Mouse (Mus musculus) bone marrow, adult 2 months (tissue): ENCODE data around the gene Nav2. TPM values are rescaled to one million over a fixed set of nuclear protein-coding genes. Genes with fewer than 3 reads are reported as not detected.

ENCODE experiments used
- H3K27ac ChIP-seq: fragments of 200-500 bp; 2 replicates; pipeline ENCODE4 v1.5.1; 2012; ENCODE audit warnings: low read depth, mild to moderate bottlenecking, control low read depth, inconsistent platforms, low read length; ENCODE audit not compliant: control insufficient read depth, poor library complexity, insufficient read depth
- H3K4me1 ChIP-seq: fragments of 200-500 bp; 2 replicates; pipeline ENCODE4 v1.6.1; 2011; ENCODE audit warnings: low read length; ENCODE audit not compliant: control insufficient read depth, insufficient read depth
- H3K4me3 ChIP-seq: fragments of 200-500 bp; replicated peaks from 2 replicates; pipeline ENCODE3; 2011; ENCODE audit warnings: mild to moderate bottlenecking, low read depth, low read length, control low read depth; ENCODE audit not compliant: control insufficient read depth
- CTCF ChIP-seq: fragments of 200-500 bp; IDR thresholded peaks from 2 replicates; pipeline ENCODE4 v1.5.1; 2011; ENCODE audit warnings: low read length, control low read depth; ENCODE audit not compliant: control insufficient read depth, insufficient read depth
- POLR2A ChIP-seq: fragments of 200-500 bp; IDR thresholded peaks from 2 replicates; pipeline ENCODE4 v1.6.1; 2011; ENCODE audit warnings: low read depth, mild to moderate bottlenecking, control low read depth, low read length, borderline replicate concordance; ENCODE audit not compliant: control insufficient read depth
- WGBS: fragments of 180-500 bp; shearing (Covaris S2); methylation state at CpG from one replicate; pipeline ENCODE4 v1.1.7; 2018; 5-methylcytosine and 5-hydroxymethylcytosine counted together
- polyA plus RNA-seq: library from polyadenylated mRNA; stranded (reverse); fragments of >200 nt; gene quantifications from 2 replicates; pipeline ENCODE4 v1.2.4, GENCODE M21; 2011; ENCODE audit warnings: low replicate concordance; ENCODE audit not compliant: missing spikeins, insufficient read depth, insufficient read length

Gene Nav2
- polyA plus RNA-seq, 1 experiment = 8.5 TPM

- Histone ChIP-seq H3K4me1 (no peaks in the 10 kb centered on the region), H3K27ac (no peak overlapping the region; the same call in 1 of the 2 replicates), H3K4me3 (no peak overlapping the region)
- TF ChIP-seq POLR2A (no peak), CTCF (no peak)
- WGBS = 59% methylated on average over 16 of the region's 16 CpGs
Measured at GRCm38 (mm10) chr7:49347338-49348272, 439.1 kb downstream of the Nav2 start.

GRCm38 (mm10) chr7:49348636-49349035 lies 440.1 kb downstream of the Nav2 start:
- WGBS = 52% methylated on average over 2 of the region's 2 CpGs
- Histone ChIP-seq H3K4me3 (no peak overlapping the region), H3K27ac (no peak overlapping the region), H3K4me1 (no peaks in the 10 kb centered on the region)
- TF ChIP-seq CTCF = no peak
- TF ChIP-seq POLR2A = no peak

- Histone ChIP-seq H3K4me3 (no peak overlapping the region), H3K4me1 (no peaks in the 10 kb centered on the region; the same call in 1 of the 2 replicates), H3K27ac (no peak overlapping the region)
- TF ChIP-seq CTCF (no peak), POLR2A (no peak)
- WGBS = 62% methylated on average over 8 of the region's 8 CpGs
Measured at GRCm38 (mm10) chr7:49350321-49351007, 441.9 kb downstream of the Nav2 start.

GRCm38 (mm10) chr7:49351596-49352258 lies 443.2 kb downstream of the Nav2 start:
- Histone ChIP-seq H3K4me1 (no peaks in the 10 kb centered on the region; the same call in 1 of the 2 replicates), H3K27ac (no peak overlapping the region), H3K4me3 (no peak overlapping the region)
- TF ChIP-seq CTCF (no peak), POLR2A (no peak)
- WGBS = 71% methylated on average over 11 of the region's 11 CpGs

- Histone ChIP-seq H3K27ac (no peak overlapping the region), H3K4me1 (no peaks in the 10 kb centered on the region; the same call in 1 of the 2 replicates), H3K4me3 (no peak overlapping the region)
- TF ChIP-seq POLR2A = no peak
- TF ChIP-seq CTCF = no peak
- WGBS = 78% methylated on average over 18 of the region's 18 CpGs
Measured at GRCm38 (mm10) chr7:49357441-49358165, 449.1 kb downstream of the Nav2 start.

- no peak for TF ChIP-seq POLR2A
- no peak for TF ChIP-seq CTCF
- WGBS = 80% methylated on average over 3 of the region's 3 CpGs
- no peak overlapping the region for H3K4me3 ChIP-seq
- H3K27ac ChIP-seq = no peak overlapping the region
- H3K4me1 ChIP-seq = no peaks in the 10 kb centered on the region; the same call in 1 of the 2 replicates
Measured at GRCm38 (mm10) chr7:49359120-49359519, 450.6 kb downstream of the Nav2 start.

- Histone ChIP-seq H3K4me1 (no peaks in the 10 kb centered on the region), H3K27ac (no peak overlapping the region), H3K4me3 (no peak overlapping the region)
- TF ChIP-seq CTCF (no peak), POLR2A (no peak)
- WGBS = 87% methylated on average over 3 of the region's 3 CpGs
Measured at GRCm38 (mm10) chr7:49360597-49360996, 452.1 kb downstream of the Nav2 start.
